Mouse (Mus musculus): ENCODE results near the gene Gm10203.

- TF ChIP-seq POLR2A (IDR thresholded peaks at IDR 0.05; ENCODE audit: borderline replicate concordance, extremely low read depth, low read depth, low read length): no peak
- no peak for TF ChIP-seq CTCF (IDR thresholded peaks at IDR 0.05; ENCODE audit: insufficient read depth, low read length)
Measured at GRCm38 (mm10) chr6:149118935-149119334, 11.0 kb upstream of the Gm10203 start.
